Mouse (Mus musculus) heart, adult 2 months (tissue): ENCODE measurements at regions not wholly inside any gene's neighbourhood (a gene's known extent, or its start where the extent isn't known, plus 50 kb on each side); places are given as distances from the start of the nearest gene placed in this dataset.
"Not testable (repeated sequence)": the region's sequence is repeated elsewhere in the genome, so short reads cannot be mapped to it uniquely, and the experiment has no call there.

Experiments
- DNase-seq, 2 experiments: peaks; one replicate each; pipeline ENCODE4 v3.0.0; 2021
- H3K27ac ChIP-seq: fragments of 200-600 bp; 2 replicates; pipeline ENCODE4 v1.8.1; 2022
- H3K27me3 ChIP-seq: fragments of 200-500 bp; 2 replicates; pipeline ENCODE4 v1.6.1; 2012; ENCODE audit warnings: mild to moderate bottlenecking, low read length, inconsistent platforms, mixed read lengths; ENCODE audit not compliant: control insufficient read depth, insufficient read depth
- H3K36me3 ChIP-seq: fragments of 200-500 bp; 2 replicates; pipeline ENCODE4 v1.6.1; 2012; ENCODE audit warnings: low read length, inconsistent platforms; ENCODE audit not compliant: control insufficient read depth, insufficient read depth
- H3K4me1 ChIP-seq: fragments of 200-500 bp; 2 replicates; pipeline ENCODE4 v1.6.1; 2011; ENCODE audit warnings: low read length; ENCODE audit not compliant: control insufficient read depth, insufficient read depth
- H3K4me3 ChIP-seq: fragments of 200-600 bp; 2 replicates; pipeline ENCODE4 v1.8.1; 2022
- H3K79me2 ChIP-seq: fragments of 200-500 bp; replicated peaks from 2 replicates; pipeline ENCODE4 v1.6.1; 2012; ENCODE audit warnings: mild to moderate bottlenecking, inconsistent platforms, low read length, moderate library complexity, mixed read lengths; ENCODE audit not compliant: control insufficient read depth, insufficient read depth
- H3K9ac ChIP-seq: fragments of 200-500 bp; 2 replicates; pipeline ENCODE4 v1.6.1; 2012; ENCODE audit warnings: low read depth, mild to moderate bottlenecking, control low read depth, inconsistent platforms, low read length, mixed read lengths
- CTCF ChIP-seq: fragments of 200-600 bp; IDR thresholded peaks from 2 replicates; pipeline ENCODE4 v1.8.1; 2022; ENCODE audit warnings: antibody characterized with exemption, mild to moderate bottlenecking, moderate library complexity
- EP300 ChIP-seq: fragments of 200-500 bp; IDR thresholded peaks from 2 replicates; pipeline ENCODE4 v1.6.1; 2011; ENCODE audit warnings: low read depth, low read length, control low read depth; ENCODE audit not compliant: insufficient read depth
- POLR2A ChIP-seq: fragments of 200-500 bp; IDR thresholded peaks from 2 replicates; pipeline ENCODE4 v1.6.1; 2011; ENCODE audit warnings: mild to moderate bottlenecking, low read depth, low read length, control low read depth; ENCODE audit not compliant: insufficient read depth
- WGBS: fragments of 180-500 bp; shearing (Covaris S2); methylation state at CpG from one replicate; pipeline ENCODE4 v1.1.7; 2018; 5-methylcytosine and 5-hydroxymethylcytosine counted together
- intact Hi-C: fragments of 180-260 bp; cut with DNase I; formaldehyde crosslinking; loops from one replicate; pipeline ENCODE4 v1.15.1; 2025

DNA sequence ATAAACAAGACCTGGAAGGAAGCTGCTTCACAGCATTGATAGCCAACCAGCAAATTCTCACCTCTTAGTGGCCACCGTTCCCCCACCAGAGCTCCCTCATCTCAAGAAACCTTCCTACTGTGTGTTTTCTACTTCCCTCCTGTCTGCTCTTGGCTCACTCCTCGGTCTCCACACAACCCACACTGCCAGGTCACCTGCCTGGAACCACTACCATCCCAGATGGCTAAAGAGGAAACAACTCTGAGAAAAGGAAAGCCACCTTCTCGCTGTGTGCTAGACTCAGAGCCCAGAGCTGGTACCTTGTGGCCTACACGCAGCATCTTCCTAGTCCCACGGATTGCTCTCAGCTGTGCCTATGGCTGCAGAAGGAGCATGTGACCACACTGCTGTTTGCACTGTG, 97.8 kb upstream of the Fam78b start:
- no peaks in the 10 kb centered on the region; the same call in 1 of the 2 replicates for H3K4me1 ChIP-seq
- no peak overlapping the region for H3K4me3 ChIP-seq
- H3K79me2 ChIP-seq: no peaks in the 10 kb centered on the region
- intact Hi-C loops: no loop called here
- 73% methylated on average over 5 of the region's 5 CpGs for WGBS
- no peaks in the 10 kb centered on the region for H3K27me3 ChIP-seq
- no peak overlapping the region for H3K27ac ChIP-seq
- H3K9ac ChIP-seq: no peak overlapping the region
- no peak for TF ChIP-seq EP300
- TF ChIP-seq POLR2A: no peak
- no peak for TF ChIP-seq CTCF
- no peaks in the 10 kb centered on the region for H3K36me3 ChIP-seq
- DNase-seq: no peak

DNA sequence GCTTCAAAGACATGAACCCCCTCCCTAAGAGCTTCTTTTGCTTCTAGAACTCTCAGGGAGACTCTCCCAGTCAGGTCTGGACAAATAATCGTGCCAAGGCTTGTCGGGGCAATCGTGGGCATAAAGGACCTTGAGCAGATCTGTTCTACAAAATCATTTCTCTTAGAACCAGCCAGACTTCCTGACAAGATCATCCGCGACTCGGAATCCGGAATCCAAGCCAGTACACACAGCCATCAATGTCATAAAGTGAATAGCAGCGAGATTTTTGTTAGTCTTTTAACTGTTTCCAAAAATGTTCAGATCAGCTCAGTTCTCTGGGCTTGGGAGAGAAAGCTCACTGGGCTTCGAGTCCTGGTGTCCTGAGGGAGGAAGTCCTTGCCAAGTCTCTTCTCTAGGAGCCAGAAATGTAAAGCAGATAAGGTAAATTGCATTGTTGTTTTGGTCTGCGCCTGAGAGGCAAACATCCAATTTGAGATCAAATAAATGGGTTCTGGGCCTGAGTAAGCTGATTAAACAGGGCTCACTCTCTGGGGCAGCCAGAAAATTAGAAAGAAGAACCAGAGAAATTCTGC, 92.9 kb upstream of the Fam78b start:
- Histone ChIP-seq H3K36me3 (no peaks in the 10 kb centered on the region), H3K79me2 (no peaks in the 10 kb centered on the region), H3K9ac (no peak overlapping the region), H3K4me3 (no peak overlapping the region), H3K27me3 (no peaks in the 10 kb centered on the region), H3K27ac (no peak overlapping the region), H3K4me1 (no peaks in the 10 kb centered on the region)
- 55% methylated on average over 10 of the region's 10 CpGs for WGBS
- TF ChIP-seq POLR2A: no peak
- TF ChIP-seq EP300: no peak
- no peak for TF ChIP-seq CTCF
- intact Hi-C loops: no loop called here
- DNase-seq: no peak

DNA sequence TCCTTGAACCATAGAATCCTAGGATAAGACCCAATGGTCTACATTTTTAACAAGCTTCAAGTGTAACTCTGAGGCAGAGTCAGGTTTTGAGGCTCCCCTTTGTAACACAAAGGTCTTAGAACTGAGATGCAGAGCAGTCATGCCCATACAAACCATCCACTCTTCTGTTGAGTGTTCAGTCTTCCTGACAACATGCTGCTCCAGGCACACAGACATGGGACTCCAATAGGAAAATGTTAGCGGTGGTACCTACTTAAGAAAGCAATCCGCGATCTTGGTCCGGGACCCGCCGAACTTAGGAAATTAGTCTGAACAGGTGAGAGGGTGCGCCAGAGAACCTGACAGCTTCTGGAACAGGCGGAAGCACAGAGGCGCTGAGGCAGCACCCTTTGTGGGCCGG, 89.0 kb upstream of the Fam78b start:
- H3K27ac ChIP-seq, H3K79me2 ChIP-seq, H3K36me3 ChIP-seq, H3K4me3 ChIP-seq, DNase-seq, H3K27me3 ChIP-seq, intact Hi-C loops, H3K4me1 ChIP-seq, H3K9ac ChIP-seq: not testable (repeated sequence)
- 90% methylated on average over 8 of the region's 10 CpGs for WGBS

- no peak overlapping the region for H3K4me3 ChIP-seq
- no peaks in the 10 kb centered on the region for H3K36me3 ChIP-seq
- no peak overlapping the region for H3K9ac ChIP-seq
- no peak for DNase-seq
- intact Hi-C loops: no loop called here
- no peak overlapping the region for H3K27ac ChIP-seq
- no peaks in the 10 kb centered on the region for H3K79me2 ChIP-seq
- TF ChIP-seq EP300 (no peak), POLR2A (no peak), CTCF (no peak)
- H3K27me3 ChIP-seq: no peaks in the 10 kb centered on the region
- no peaks in the 10 kb centered on the region for H3K4me1 ChIP-seq
- 77% methylated on average over 16 of the region's 16 CpGs for WGBS
Observed at GRCm38 (mm10) chr1:166922911-166923712, 78.1 kb upstream of the Fam78b start.

- no peak for TF ChIP-seq EP300
- TF ChIP-seq POLR2A: no peak
- no peak for TF ChIP-seq CTCF
- 56% methylated on average over 3 of the region's 3 CpGs for WGBS
- Histone ChIP-seq H3K27me3 (no peaks in the 10 kb centered on the region), H3K9ac (no peak overlapping the region), H3K79me2 (no peaks in the 10 kb centered on the region), H3K27ac (no peak overlapping the region), H3K4me3 (no peak overlapping the region), H3K36me3 (no peaks in the 10 kb centered on the region), H3K4me1 (no peaks in the 10 kb centered on the region)
- intact Hi-C loops: no loop called here
- no peak for DNase-seq
Observed at GRCm38 (mm10) chr1:166923713-166923975, 77.6 kb upstream of the Fam78b start.

GRCm38 (mm10) chr1:166924126-166924525, 77.1 kb upstream of the Fam78b start:
- H3K9ac ChIP-seq: no peak overlapping the region
- no peak for DNase-seq
- no peaks in the 10 kb centered on the region for H3K79me2 ChIP-seq
- H3K27me3 ChIP-seq: no peaks in the 10 kb centered on the region
- intact Hi-C loops: no loop called here
- no peak overlapping the region for H3K27ac ChIP-seq
- H3K4me1 ChIP-seq: no peaks in the 10 kb centered on the region
- H3K36me3 ChIP-seq: no peaks in the 10 kb centered on the region
- H3K4me3 ChIP-seq: no peak overlapping the region
- TF ChIP-seq EP300: no peak
- no peak for TF ChIP-seq POLR2A
- TF ChIP-seq CTCF: no peak
- 75% methylated on average over 2 of the region's 2 CpGs for WGBS
